Mouse (Mus musculus) MN1 (cell line): ENCODE results near the gene Krtap28-10.
"Not testable (repeated sequence)": the region's sequence is repeated elsewhere in the genome, so short reads cannot be mapped to it uniquely, and the experiment has no call there.

Source experiments
- DNase-seq: peaks from one replicate; pipeline ENCODE4 v3.0.0-alpha.2; 2016; ENCODE audit warnings: low spot score

Krtap28-10 gene

GRCm38 (mm10) chr1:83014477-83014876 is 27.8 kb downstream of the Krtap28-10 start:
- no peak for DNase-seq

GRCm38 (mm10) chr1:83007471-83007870 is 34.8 kb downstream of the Krtap28-10 start:
- DNase-seq, result no peak

DNA sequence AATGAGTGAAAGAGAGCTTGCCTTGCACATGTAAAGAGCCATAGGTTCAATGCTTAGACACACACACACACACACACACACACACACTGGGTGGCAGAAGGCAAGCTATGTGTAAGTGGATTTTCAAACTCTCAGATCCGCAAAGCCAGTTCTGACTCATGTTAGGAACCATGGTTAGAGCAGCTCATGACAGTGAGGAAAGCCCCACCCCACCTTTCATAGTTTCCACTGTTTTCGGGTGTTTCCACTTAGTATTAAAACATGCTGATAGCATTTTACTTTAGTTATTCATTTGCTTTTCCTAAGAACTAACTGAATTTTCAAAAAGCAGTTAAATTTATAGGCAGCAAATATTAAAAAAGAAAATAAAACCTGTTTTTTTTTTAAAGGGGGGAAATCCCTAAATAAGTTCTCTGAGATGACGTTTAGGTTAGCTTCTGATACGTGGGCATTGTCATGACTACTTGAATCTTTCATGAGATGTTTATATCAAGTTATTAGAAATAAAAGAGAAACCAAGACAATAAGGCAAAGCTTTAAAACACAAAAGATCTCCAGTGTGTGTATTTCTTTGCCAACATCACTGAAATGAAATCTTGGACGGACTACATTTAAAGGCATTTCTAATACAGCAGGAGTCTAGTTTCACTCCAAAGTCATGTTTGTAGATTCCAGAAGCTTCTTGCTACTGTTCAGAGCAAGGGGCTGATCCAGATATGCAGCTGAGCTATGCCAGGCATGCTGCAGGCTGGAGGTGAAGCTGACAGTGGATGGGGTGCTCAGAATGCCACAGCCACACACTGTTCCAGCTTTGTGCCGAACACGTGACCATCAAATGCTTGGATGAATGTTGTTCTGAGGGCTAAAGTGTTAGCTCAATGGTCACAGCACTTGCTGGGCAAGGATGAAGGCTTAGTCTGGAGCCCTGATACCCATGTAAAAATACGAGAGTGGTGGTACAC is 35.8 kb downstream of the Krtap28-10 start:
- DNase-seq, result no peak

DNA sequence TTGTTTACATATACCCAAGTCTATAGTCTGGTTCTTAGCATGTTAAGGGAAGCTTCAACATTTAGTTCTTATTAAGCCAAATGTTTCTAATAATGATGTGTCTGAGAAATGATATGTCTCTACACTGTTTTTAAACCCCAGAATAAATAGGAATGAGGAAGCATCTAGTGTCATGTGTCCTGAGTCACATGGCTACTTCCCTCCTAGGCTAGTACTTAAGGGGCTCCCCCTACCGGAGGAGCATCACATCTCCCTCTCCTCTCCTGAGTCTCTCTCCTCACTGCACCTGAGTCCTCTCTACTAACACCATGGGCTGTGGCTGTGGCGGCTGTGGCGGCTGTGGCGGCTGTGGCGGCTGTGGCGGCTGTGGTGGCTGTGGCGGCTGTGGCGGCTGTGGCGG is 42.0 kb downstream of the Krtap28-10 start, which contains the start of gene Gm47959:
Gm47959 (plus strand) TSS at position 243 of the 400 bp plus-strand sequence.
- DNase-seq, result not testable (repeated sequence)

DNA sequence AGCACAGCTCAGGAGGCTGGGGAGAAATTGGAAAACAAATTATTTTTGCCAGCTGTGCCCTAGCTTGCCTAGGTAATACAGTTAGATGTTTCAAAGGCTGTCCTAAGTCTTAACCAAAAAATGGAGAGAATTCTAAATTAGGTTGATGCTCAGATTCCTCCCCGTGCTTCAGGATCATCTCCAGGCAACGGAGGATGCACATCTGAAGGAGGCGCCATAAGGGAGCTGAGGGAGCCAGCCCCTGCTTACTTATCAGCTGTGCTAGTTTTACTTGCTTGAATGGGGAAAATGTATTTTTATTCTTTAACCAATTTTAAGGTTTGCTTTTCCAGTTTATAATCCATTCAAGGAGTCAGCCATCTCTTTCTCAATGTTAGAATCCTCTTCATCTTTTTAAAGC is 48.3 kb downstream of the Krtap28-10 start:
- DNase-seq, result no peak

- no peak for DNase-seq
These were observed 50.2 kb downstream of the Krtap28-10 start for GRCm38 (mm10) chr1:82992093-82992492.

GRCm38 (mm10) chr1:82991596-82991995 is 50.7 kb downstream of the Krtap28-10 start:
- DNase-seq, result no peak
